Mouse (Mus musculus): ENCODE measurements around the gene Slc6a17.

The Slc6a17 gene

GRCm38 (mm10) chr3:107524547-107524946 lies 6.7 kb upstream of the Slc6a17 start:
- no peak for DNase-seq (ENCODE audit: low spot score)

GRCm38 (mm10) chr3:107520931-107521330 lies 3.1 kb upstream of the Slc6a17 start:
- DNase-seq (ENCODE audit: low spot score), result no peak

DNA sequence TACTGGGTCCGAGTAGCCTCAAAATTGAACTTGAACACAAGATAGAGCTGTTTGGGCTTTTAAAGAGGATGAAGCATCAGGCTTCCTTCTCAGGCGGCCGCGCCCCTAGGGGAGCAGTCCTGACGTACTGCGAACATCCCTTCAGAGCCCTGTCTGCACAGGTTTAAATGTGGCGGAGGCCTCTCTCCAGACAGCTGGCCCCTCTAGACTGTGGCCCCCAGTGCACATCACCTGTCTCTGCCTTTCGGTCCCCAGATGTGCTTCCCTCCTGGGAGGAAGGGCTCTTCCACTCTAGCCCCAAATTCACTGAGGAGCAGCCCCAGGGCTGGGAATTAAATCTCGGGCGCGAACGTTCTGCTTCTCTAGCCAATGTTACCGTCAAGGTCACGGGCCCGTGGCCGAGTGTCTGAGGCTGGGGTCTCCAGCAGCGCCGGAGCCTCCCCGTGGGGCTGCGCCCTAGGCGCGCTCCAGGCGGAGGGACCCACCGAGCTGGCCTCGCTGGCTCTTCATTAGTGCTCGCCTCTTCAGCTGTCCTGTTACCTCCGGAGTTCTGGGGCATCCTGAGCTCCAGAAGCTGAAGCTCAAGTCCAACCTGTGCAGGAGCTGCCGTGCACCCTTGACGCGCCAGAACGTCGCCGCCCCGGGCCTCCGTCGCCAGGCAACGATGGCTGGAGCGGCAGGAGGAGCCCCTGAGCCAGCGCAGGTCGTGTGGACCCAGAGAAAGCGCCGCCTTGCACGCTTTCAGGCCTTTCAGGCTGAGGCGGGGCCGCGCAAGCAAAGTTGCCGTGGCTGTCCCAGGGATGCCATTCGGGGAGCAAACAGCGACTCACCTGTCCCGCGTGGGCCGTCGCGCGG lies 815 bp downstream of the Slc6a17 start:
- DNase-seq (ENCODE audit: low spot score), result no peak

DNA sequence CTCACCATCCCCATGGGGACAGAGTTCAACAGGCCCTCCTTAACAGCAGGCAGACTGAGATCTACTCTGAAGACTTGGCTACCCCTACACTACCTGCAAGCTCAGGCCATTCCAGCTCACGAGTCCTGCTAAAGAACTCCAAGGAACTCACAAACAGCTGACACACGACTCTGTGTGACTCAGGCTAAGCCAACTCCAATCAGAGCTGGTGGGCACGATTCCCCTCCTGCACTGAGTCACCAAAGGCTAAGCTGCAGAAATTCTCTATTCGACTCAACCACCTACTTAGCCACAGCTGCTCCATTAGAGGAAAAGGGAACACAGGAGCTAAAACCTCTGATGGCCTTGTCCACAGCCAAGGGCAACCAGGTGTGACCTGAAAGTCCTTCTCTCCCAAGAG lies 1.8 kb downstream of the Slc6a17 start:
- DNase-seq (ENCODE audit: low spot score), result no peak

GRCm38 (mm10) chr3:107511416-107511815 lies 6.4 kb downstream of the Slc6a17 start:
- DNase-seq (ENCODE audit: low spot score), result no peak

- no peak for DNase-seq (ENCODE audit: low spot score)
Measured at GRCm38 (mm10) chr3:107508696-107509095, 9.1 kb downstream of the Slc6a17 start.

GRCm38 (mm10) chr3:107507966-107508365 lies 9.9 kb downstream of the Slc6a17 start:
- DNase-seq (ENCODE audit: low spot score), result no peak

GRCm38 (mm10) chr3:107506531-107506930 lies 11.3 kb downstream of the Slc6a17 start:
- DNase-seq (ENCODE audit: low spot score), result no peak

DNA sequence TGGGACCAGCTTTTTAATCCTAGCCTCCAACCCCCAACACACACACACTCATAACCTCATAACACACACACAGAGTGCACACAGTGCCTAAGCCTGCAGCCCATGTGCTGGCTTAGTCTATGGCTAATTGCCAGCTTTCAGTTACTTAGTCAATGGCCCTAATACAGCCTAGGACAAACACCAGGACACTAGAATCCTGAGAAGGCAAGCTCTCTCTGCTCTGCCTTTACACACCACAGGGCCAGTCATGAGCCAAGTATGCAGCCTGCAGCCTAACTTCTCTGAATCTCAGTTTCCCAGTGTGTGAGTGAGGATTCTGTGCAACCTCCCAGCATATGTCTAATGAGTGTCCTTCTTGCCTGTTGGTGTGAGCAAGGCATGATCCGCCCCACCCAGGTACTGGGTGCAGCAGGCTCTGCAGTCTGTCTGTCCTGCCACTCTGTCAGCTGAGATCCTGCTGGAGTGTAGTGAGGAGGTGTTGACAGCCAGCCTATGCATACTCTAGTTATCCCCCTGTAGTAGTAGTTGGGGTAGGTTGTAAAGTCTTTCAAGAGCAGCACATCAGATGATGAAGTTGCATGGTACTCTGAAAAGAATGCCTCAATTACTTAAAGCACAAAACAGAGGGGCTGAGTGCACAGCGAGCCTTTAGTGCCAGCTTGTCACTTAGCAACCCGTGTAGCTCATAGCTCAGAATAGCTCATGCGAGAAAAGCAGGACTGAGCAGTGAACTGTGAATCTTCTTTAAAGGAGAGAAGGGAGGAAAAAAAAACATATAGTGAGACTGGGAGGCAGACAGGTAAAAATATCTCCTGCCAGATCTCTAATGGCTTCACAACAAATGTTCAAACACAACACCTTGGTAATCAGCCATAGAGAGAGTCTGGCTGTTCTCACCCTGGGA lies 12.1 kb downstream of the Slc6a17 start:
- DNase-seq (ENCODE audit: low spot score), result no peak

GRCm38 (mm10) chr3:107504542-107504941 lies 13.3 kb downstream of the Slc6a17 start:
- no peak for DNase-seq (ENCODE audit: low spot score)

GRCm38 (mm10) chr3:107503716-107504115 lies 14.1 kb downstream of the Slc6a17 start:
- DNase-seq (ENCODE audit: low spot score), result no peak

DNA sequence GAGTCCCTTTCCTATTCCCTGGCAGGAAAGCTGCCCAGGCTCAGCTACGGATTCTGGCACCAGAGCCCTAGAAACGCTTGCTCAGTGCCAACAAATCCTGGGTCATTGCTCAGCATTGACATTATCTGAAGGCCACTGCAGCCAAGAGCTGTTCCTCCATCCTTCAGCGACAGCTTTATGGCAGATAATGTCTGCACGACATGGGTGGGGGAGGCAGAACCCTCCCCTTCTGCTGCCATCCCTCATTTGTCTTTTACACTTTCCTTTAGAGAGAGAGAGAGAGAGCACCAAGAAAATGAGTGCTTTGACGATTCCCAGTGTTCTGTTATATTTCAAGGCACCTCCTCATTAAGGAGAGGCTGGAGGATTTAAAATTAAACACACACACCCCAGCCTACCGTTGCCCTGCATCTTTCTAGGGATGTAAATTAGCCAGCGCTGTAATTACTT lies 16.1 kb downstream of the Slc6a17 start:
- DNase-seq (ENCODE audit: low spot score), result no peak

DNA sequence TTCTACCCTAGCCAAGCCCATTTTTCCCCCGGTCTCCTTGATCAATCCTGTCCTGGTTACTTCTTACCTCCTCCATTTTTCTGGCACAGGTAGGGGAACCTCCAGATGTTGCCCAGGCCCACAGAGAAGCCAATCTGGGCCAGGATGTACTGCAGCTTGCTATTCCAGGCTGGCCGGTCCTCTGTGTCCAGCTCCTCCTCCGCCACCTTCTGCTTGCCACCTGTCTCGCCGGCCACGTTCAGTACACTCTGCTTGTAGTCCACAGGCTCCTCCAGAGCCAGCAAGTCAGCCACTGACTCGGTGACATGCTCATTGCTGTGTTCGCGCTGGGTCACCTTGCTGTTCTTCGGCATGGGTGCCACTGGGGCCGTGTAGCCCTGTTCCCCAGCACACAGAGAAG lies 17.5 kb downstream of the Slc6a17 start:
- DNase-seq (ENCODE audit: low spot score), result no peak

DNA sequence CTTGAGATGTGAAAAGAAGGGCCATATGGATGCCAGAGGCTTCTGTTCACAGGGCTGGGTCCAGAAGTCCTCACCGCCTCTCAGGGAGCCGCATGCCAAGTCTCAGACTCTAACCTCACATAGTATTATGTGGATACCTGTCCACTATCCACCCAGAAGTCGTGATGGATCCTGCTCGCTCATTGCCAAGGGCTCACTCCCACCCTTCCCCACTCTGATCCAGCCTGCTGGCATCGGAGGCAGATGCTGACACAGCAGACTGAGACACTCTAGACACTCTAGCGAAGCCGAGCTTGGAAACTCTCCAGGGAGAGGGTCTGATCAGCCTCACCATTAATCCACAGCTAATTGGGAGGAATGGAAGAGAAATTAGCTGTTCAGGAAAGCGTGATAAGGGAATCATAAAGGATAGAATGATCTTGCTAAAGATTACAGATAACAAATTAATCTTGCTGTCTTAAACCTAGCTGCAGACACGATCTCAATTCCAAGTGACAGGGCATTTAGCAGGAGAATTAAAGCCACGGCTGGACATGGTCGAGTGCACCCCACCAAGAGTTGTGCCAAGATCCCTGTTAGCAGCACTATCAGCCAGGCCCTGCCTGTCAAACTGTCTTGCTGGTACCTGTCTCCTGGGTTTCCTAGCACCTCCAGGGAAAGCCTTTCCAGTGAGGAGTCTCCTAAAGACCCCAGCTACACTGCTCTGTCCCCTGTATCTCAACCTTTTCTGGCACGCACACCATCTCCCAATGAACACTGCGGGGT lies 21.6 kb downstream of the Slc6a17 start:
- DNase-seq (ENCODE audit: low spot score), result no peak

DNA sequence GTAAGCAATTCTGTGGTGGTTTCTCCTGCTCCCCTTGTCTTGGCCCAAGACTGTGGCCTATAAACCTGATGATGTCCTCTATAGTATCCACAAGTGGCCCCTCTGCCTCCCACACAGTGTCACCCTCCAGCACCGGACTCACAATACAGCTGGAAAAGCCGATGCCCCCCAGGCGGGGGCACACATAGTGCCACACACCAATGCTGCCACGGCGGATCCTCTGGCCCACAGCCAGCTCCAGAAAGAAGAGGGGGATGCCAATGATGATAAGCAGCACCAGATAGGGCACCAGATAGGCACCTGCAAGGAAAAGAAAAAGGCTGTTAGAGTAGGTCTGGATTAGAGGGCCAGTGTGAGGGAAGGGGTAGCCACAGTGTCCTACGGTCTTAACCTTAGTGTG lies 22.3 kb downstream of the Slc6a17 start:
- no peak for DNase-seq (ENCODE audit: low spot score)

DNA sequence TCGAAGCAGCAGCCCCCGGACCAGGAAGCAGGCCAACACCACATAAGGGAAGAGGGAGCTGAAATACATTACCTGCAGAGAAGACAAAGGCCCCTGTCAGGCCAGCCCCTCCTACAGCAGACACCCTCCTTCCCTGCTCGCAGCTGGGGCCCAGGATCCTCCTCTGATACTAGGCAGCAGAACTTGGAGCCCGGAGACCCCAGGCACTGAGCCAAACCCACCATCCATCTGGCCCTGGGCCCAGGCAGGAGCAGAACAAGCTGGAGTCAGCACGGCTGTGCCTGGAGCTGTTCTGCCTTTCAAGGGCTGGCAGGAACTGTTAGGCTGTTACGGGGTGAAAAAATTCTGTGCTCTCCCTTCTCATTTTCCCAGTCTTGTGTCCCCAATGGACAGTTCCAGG lies 26.4 kb downstream of the Slc6a17 start:
- no peak for DNase-seq (ENCODE audit: low spot score)

GRCm38 (mm10) chr3:107488637-107489036 lies 29.2 kb downstream of the Slc6a17 start:
- DNase-seq (ENCODE audit: low spot score), result no peak

GRCm38 (mm10) chr3:107483290-107483689 lies 34.5 kb downstream of the Slc6a17 start:
- DNase-seq (ENCODE audit: low spot score), result no peak

DNA sequence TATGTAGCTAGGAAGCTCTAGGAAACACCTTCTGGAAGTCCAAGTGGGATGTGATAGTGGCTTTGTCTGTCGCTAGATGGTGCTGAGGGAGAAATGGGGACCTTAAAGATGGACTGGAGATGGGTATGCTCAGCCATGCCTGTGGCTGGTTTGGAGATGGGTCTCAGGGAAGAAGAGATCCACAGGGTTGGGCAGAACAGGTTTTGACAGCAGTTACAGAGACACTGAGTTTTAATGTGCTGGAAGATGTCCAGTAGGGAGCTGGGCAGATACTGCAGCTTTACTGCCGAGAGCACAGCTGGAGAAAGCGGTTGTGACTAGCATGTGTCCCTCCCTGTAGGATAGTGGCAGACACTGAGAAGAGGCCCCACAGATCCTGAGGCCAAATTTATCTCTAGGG lies 37.2 kb downstream of the Slc6a17 start:
- no peak for DNase-seq (ENCODE audit: low spot score)

DNA sequence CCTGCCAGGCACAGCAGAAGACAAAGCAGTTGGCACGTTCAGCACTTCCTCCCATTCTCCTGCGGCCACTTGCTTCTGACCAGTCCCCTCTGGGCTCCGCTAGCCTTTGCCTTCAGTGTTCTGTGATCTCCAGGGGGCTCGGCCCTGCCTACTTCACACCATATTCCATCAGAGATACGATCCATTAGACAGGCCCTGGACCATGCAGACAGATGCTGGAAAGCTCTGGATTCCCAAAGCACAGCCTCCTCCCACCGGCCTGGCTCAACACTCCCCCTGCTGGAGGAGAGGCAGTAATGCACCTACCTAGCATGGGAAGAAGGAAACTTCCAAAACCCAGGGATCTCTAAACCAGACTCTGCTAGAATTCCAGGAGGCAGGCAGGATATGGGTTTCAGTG lies 45.6 kb downstream of the Slc6a17 start:
- peak; percentile 15 for DNase-seq (ENCODE audit: low spot score)

DNA sequence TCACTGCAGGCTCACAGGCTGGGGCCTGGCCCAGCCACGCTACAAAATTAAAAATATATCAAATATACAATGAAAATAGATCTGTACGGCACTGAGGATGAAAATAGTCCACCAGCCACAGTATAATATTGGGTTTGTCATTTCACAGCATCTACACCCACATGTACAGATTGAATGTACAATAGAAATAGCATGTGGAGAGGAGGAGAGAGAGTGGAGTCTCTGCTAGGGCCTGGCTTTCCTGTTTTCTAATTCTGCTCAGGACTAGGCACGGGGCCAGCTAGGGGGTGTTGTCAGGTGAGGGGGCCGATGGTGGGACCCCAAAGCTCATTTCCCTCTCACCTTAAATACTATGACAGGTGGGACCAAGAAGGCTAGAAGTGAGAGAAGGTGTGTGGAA lies 48.8 kb downstream of the Slc6a17 start:
- no peak for DNase-seq (ENCODE audit: low spot score)

- no peak for DNase-seq (ENCODE audit: low spot score)
Measured at GRCm38 (mm10) chr3:107468106-107468505, 49.7 kb downstream of the Slc6a17 start.

Data from c-Kit-positive CD71-positive TER-119-positive erythroid progenitor cells, embryonic 14.5 days (primary cell).